Mouse (Mus musculus): Measurements from ENCODE around the gene Tnfaip2. TPM values are rescaled to one million over a fixed set of nuclear protein-coding genes. Genes with fewer than 3 reads are reported as not detected.

Gene Tnfaip2
- polyA plus RNA-seq, 1 experiment = 46.4 TPM

- Histone ChIP-seq H3K4me1 (ENCODE audit: control insufficient read depth, insufficient read depth, insufficient read length) (peaks cover 4% of the 10 kb centered on the region; the same call in 1 of the 2 replicates), H3K27me3 (ENCODE audit: control insufficient read depth, insufficient read depth, low read length) (peaks cover 15% of the 10 kb centered on the region), H3K36me3 (ENCODE audit: control insufficient read depth, insufficient read depth, low read length) (no peaks in the 10 kb centered on the region), H3K4me3 (ENCODE audit: extremely low read depth, insufficient read depth, insufficient read length) (peak within 1 kb of the TSS; percentile 32; the same call in 1 of the 2 replicates), H3K27ac (ENCODE audit: insufficient read depth, low read length) (no peak within 1 kb of the TSS)
- 5% methylated on average over 57 of the region's 58 CpGs for WGBS
- no peak for DNase-seq (ENCODE audit: low read depth in 1 of 2, low spot score in 2 of 2)
- TF ChIP-seq POLR2A (IDR thresholded peaks at IDR 0.05; ENCODE audit: low read depth, low read length) (no peak), CTCF (IDR thresholded peaks at IDR 0.05; ENCODE audit: extremely low read depth, insufficient read depth, insufficient read length, insufficient replicate concordance) (no peak)
Measured at GRCm38 (mm10) chr12:111485652-111486306, 43.5 kb downstream of the Tnfaip2 start, which contains the start of gene Gm266. Gene Gm266, minus strand, starts transcription at chr12:111485823.

- no peak overlapping the region for H3K4me3 ChIP-seq (ENCODE audit: extremely low read depth, insufficient read depth, insufficient read length)
- WGBS = 11% methylated on average over 12 of the region's 12 CpGs
Measured at GRCm38 (mm10) chr12:111486455-111486854, 44.2 kb downstream of the Tnfaip2 start.

GRCm38 (mm10) chr12:111489261-111489865, 47.1 kb downstream of the Tnfaip2 start:
- Histone ChIP-seq H3K4me3 (ENCODE audit: extremely low read depth, insufficient read depth, insufficient read length) (no peak overlapping the region), H3K36me3 (ENCODE audit: control insufficient read depth, insufficient read depth, low read length) (no peaks in the 10 kb centered on the region), H3K27me3 (ENCODE audit: control insufficient read depth, insufficient read depth, low read length) (peaks cover 13% of the 10 kb centered on the region), H3K27ac (ENCODE audit: insufficient read depth, low read length) (no peak overlapping the region), H3K4me1 (ENCODE audit: control insufficient read depth, insufficient read depth, insufficient read length) (peaks cover 4% of the 10 kb centered on the region; the same call in 1 of the 2 replicates)
- DNase-seq (ENCODE audit: low read depth in 1 of 2, low spot score in 2 of 2) = no peak
- TF ChIP-seq CTCF (IDR thresholded peaks at IDR 0.05; ENCODE audit: extremely low read depth, insufficient read depth, insufficient read length, insufficient replicate concordance) (no peak), POLR2A (IDR thresholded peaks at IDR 0.05; ENCODE audit: low read depth, low read length) (no peak)
- WGBS = 84% methylated on average over 11 of the region's 11 CpGs

More at GRCm38 (mm10) chr12:111486455-111486854, 44.2 kb downstream of the Tnfaip2 start:
- H3K27me3 ChIP-seq (ENCODE audit: control insufficient read depth, insufficient read depth, low read length) = peaks cover 15% of the 10 kb centered on the region
- TF ChIP-seq POLR2A (IDR thresholded peaks at IDR 0.05; ENCODE audit: low read depth, low read length) (no peak), CTCF (IDR thresholded peaks at IDR 0.05; ENCODE audit: extremely low read depth, insufficient read depth, insufficient read length, insufficient replicate concordance) (no peak)
- H3K36me3 ChIP-seq (ENCODE audit: control insufficient read depth, insufficient read depth, low read length) = no peaks in the 10 kb centered on the region
- DNase-seq (ENCODE audit: low read depth in 1 of 2, low spot score in 2 of 2) = no peak
- H3K4me1 ChIP-seq (ENCODE audit: control insufficient read depth, insufficient read depth, insufficient read length) = peaks cover 4% of the 10 kb centered on the region; the same call in 1 of the 2 replicates
- no peak overlapping the region for H3K27ac ChIP-seq (ENCODE audit: insufficient read depth, low read length)

GRCm38 (mm10) chr12:111494931-111495330, 52.7 kb downstream of the Tnfaip2 start:
- 75% methylated on average over 4 of the region's 4 CpGs for WGBS
- Histone ChIP-seq H3K4me3 (ENCODE audit: extremely low read depth, insufficient read depth, insufficient read length) (no peak overlapping the region), H3K27ac (ENCODE audit: insufficient read depth, low read length) (no peak overlapping the region), H3K27me3 (ENCODE audit: control insufficient read depth, insufficient read depth, low read length) (no peaks in the 10 kb centered on the region), H3K4me1 (ENCODE audit: control insufficient read depth, insufficient read depth, insufficient read length) (no peaks in the 10 kb centered on the region), H3K36me3 (ENCODE audit: control insufficient read depth, insufficient read depth, low read length) (no peaks in the 10 kb centered on the region)
- no peak for DNase-seq (ENCODE audit: low read depth in 1 of 2, low spot score in 2 of 2)
- TF ChIP-seq POLR2A (IDR thresholded peaks at IDR 0.05; ENCODE audit: low read depth, low read length) (no peak), CTCF (IDR thresholded peaks at IDR 0.05; ENCODE audit: extremely low read depth, insufficient read depth, insufficient read length, insufficient replicate concordance) (no peak)

GRCm38 (mm10) chr12:111497076-111497475, 54.8 kb downstream of the Tnfaip2 start:
- H3K36me3 ChIP-seq (ENCODE audit: control insufficient read depth, insufficient read depth, low read length) = no peaks in the 10 kb centered on the region
- no peak overlapping the region for H3K27ac ChIP-seq (ENCODE audit: insufficient read depth, low read length)
- H3K4me3 ChIP-seq (ENCODE audit: extremely low read depth, insufficient read depth, insufficient read length) = no peak overlapping the region
- TF ChIP-seq CTCF (IDR thresholded peaks at IDR 0.05; ENCODE audit: extremely low read depth, insufficient read depth, insufficient read length, insufficient replicate concordance) (no peak), POLR2A (IDR thresholded peaks at IDR 0.05; ENCODE audit: low read depth, low read length) (no peak)
- DNase-seq (ENCODE audit: low read depth in 1 of 2, low spot score in 2 of 2) = no peak
- 56% methylated on average over 2 of the region's 2 CpGs for WGBS
- H3K27me3 ChIP-seq (ENCODE audit: control insufficient read depth, insufficient read depth, low read length) = no peaks in the 10 kb centered on the region
- no peaks in the 10 kb centered on the region for H3K4me1 ChIP-seq (ENCODE audit: control insufficient read depth, insufficient read depth, insufficient read length)

- no peak for TF ChIP-seq POLR2A (IDR thresholded peaks at IDR 0.05; ENCODE audit: low read depth, low read length)
- no peak for TF ChIP-seq CTCF (IDR thresholded peaks at IDR 0.05; ENCODE audit: extremely low read depth, insufficient read depth, insufficient read length, insufficient replicate concordance)
- Histone ChIP-seq H3K27me3 (ENCODE audit: control insufficient read depth, insufficient read depth, low read length) (no peaks in the 10 kb centered on the region), H3K4me3 (ENCODE audit: extremely low read depth, insufficient read depth, insufficient read length) (no peak overlapping the region), H3K27ac (ENCODE audit: insufficient read depth, low read length) (no peak overlapping the region), H3K36me3 (ENCODE audit: control insufficient read depth, insufficient read depth, low read length) (no peaks in the 10 kb centered on the region), H3K4me1 (ENCODE audit: control insufficient read depth, insufficient read depth, insufficient read length) (no peaks in the 10 kb centered on the region)
- WGBS = 83% methylated on average over 5 of the region's 5 CpGs
- DNase-seq (ENCODE audit: low read depth in 1 of 2, low spot score in 2 of 2) = no peak
Measured at GRCm38 (mm10) chr12:111499617-111500016, 57.3 kb downstream of the Tnfaip2 start.

- TF ChIP-seq CTCF (IDR thresholded peaks at IDR 0.05; ENCODE audit: extremely low read depth, insufficient read depth, insufficient read length, insufficient replicate concordance) (no peak), POLR2A (IDR thresholded peaks at IDR 0.05; ENCODE audit: low read depth, low read length) (no peak)
- WGBS = 70% methylated on average over 5 of the region's 5 CpGs
- Histone ChIP-seq H3K4me1 (ENCODE audit: control insufficient read depth, insufficient read depth, insufficient read length) (no peaks in the 10 kb centered on the region), H3K36me3 (ENCODE audit: control insufficient read depth, insufficient read depth, low read length) (no peaks in the 10 kb centered on the region), H3K27ac (ENCODE audit: insufficient read depth, low read length) (no peak overlapping the region), H3K27me3 (ENCODE audit: control insufficient read depth, insufficient read depth, low read length) (no peaks in the 10 kb centered on the region), H3K4me3 (ENCODE audit: extremely low read depth, insufficient read depth, insufficient read length) (no peak overlapping the region)
- no peak for DNase-seq (ENCODE audit: low read depth in 1 of 2, low spot score in 2 of 2)
Measured at GRCm38 (mm10) chr12:111500725-111501124, 58.5 kb downstream of the Tnfaip2 start.

Measured in spleen, adult 2 months (tissue).